Mouse (Mus musculus): Measurements from ENCODE around the gene Sh3d19.
"Not testable (repeated sequence)": the region's sequence is repeated elsewhere in the genome, so short reads cannot be mapped to it uniquely, and the experiment has no call there.

Gene Sh3d19

DNA sequence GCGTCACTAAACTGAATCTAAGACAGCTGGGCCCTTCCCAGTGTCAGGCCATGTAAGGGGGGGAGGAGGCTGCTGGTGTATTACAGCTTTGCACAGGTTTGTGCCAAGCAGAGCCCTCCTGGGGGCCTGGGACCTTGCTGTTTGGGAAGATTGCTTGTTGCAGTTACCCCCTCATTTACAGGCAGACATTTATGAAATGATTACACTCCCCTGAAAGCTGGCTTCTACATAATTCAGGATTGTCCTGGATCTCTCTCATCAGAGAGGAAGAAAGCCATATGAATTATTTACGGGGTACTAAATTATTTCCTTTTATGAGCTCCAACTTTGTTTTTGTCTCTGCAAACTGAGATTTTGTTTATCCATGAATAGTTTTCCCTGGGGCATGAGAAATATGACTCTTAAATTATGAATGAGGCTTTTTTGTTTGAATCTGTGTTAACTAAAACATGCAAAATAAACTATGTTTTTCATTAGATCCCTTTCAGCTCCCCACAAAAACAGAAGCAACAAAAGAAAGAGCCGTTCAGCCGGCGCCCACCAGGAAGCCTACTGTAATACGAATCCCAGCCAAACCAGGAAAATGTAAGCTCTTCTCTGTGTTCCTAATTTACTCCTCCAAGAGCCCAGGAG lies 122.4 kb downstream of the Sh3d19 start:
- DNase-seq (ENCODE audit: low spot score in 2 of 2), result no peak

DNA sequence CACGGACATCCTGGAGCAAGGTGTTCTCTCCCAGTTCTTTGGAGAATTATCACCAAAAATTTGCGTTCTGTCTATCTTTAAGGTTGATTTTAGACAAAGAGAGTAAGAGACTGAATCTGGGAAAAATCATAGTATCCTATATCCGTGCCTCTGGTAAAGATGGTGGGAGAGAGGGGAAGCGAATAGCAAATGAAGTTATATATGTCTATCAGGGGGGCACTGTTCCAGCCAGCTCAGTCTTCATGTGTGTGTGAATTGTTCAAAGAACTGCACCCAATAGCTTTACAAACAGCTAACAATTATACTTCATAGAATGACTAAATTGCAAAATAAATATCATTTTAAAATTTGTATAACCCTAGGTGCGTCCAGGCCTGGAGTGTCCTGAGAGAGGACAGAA lies 123.0 kb downstream of the Sh3d19 start:
- no peak for DNase-seq (ENCODE audit: low spot score in 2 of 2)

DNA sequence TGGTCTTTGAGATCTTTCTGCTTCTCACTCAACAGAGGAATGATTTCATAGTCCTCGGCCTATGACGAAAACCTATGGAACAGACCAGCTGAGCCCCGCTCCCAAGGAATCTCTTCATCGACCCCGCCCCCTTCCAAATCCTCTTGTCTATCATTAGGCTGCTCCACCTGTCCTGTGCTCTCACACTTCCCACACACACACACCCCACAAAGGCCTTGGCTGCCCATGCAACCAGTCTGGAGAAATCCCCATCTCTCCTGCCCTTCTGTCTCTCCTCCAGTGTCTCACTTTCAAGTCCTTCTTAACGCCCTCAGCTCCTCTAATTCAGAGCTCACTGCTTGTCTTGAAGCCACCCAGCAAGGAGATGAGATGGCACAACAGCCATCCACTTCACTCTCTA lies 131.0 kb downstream of the Sh3d19 start:
- no peak for DNase-seq (ENCODE audit: low spot score in 2 of 2)

DNA sequence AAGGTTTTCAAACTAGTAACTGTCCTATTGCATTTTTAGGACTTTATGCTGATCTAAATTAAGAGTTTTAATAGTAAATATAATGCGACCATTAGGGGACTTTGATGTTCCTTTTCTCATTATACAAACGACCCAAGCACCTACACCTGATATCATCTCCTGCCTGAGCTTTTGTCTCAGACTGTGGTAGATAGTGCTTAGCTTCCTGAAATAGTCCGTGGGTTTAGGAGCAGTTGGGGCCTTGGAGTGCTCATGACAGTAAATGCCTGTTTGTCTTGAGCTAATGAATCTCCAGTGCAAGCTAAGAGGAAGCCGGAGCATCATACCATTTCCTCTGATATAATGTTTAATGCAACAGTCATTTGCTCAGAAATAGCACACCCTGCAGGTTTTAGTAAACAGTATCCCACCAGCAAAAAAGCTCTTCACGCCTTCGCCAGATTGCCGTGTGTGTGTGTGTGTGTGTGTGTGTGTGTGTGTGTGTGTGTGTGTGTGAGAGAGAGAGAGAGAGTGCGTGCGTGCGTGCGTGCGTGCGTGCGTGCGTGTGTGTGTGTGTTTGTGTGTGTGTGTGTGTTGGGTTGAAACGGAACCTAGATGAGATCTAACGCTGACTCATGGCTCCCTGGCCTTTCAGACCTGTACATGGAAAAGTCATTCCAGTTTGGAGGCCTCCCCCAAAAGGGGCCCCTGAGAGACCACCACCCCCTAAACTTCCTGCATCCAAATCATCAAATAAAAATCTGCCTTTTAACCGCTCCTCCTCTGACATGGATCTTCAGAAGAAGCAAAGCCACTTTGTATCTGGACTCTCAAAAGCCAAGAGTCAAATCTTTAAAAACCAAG lies 132.8 kb downstream of the Sh3d19 start:
- no peak for DNase-seq (ENCODE audit: low spot score in 2 of 2)

DNA sequence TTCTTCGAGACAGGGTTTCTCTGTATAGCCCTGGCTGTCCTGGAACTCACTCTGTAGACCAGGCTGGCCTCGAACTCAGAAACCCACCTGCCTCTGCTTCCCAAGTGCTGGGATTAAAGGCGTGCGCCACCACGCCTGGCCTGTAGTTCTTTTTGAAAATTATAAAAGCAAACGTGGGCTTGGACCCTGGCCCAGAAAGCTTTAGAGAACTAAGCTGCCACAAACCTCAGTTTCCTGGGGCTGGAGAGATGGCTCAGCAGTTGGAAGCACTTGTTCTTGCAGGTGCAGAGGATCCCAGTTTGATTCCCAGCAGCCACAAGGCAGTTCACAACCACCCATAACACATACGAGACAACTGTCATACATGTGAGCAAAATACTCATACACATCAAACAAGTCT lies 133.5 kb downstream of the Sh3d19 start:
- DNase-seq (ENCODE audit: low spot score in 2 of 2), result not testable (repeated sequence)

DNA sequence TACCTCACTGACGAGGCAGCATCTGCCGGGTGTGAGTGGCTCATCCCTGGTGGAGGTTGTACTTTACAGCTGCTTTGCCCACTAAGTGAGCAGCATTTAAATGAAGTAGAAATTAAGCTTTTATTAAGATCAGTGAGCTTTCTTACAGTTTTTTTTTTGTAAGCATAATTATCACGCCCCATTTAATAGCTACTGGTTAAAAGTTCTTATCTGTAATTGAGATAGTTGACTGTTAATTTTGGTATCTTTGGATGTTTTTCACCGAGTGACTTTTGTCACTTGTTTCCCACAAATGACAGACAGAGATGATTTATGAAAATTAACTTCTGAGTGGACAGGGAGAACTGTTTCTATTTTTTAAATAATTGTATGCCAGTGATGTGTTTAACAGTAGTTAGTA lies 134.0 kb downstream of the Sh3d19 start:
- no peak for DNase-seq (ENCODE audit: low spot score in 2 of 2)

DNA sequence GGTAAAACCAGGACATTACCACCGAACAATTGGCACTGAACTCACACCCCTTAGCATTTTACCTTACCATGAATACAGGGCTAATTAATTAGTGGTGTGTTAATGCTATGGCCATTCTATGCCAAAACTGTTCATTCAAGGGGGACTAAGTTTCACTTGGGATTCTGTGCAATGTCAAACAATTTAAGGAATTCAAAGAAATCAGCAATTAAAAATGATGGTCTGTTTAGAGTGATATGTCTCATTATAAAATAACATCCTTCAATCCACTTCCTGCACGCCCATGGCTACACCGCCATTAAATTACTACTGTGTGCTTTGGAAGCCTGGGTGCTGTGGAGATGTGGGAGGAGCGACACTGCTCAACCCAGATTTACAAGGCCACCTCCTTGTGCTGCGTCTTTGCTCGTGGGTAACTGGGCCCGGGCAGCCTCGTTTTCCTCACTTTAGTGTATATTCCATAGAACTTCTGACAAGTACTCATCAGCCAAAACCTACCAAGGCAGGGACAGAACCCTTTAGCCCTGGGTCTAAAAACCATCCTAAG lies 135.2 kb downstream of the Sh3d19 start:
- no peak for DNase-seq (ENCODE audit: low spot score in 2 of 2)

DNA sequence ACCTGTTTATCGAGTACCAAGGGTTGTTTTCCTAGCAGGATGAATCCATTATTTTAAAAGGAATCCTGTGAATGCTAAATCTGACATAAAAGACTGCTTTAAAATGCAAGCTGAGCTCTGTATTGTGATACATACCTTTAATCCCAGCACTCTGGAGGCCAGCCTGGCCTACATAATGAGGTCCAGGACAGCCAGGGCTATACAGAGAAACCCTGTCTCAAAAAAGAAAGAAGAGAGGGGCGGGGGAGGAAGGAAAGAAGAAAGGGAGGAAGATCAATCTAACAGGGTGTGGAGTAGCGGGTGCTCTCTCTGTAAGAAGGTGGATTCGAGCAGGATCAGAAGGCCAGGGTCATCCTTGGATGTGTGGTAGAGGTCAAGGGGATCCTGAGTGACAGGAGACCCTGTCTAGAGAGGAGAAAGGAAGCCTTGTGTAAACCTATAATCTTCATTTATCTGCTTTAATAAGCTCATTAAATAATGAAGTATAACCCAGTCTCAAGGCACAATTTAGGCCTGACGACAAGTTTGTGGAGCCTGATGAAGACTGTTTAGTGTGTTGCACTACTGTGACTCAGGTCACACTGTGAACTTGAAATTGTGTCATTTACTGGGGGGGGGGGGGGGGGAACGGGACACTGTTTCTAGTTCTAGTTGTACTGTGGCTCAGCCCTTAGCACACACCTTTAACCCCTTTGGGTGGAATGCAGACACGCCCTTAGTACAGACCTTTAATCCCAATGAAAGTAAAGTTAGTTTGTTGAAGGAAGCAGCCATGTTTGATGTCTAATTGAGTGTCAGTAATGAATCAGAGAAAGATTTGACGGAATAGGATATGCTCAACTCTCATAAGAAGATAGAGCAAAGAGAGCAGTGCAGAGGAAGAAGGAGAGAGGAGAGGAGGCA lies 137.0 kb downstream of the Sh3d19 start:
- DNase-seq (ENCODE audit: low spot score in 2 of 2), result no peak

DNA sequence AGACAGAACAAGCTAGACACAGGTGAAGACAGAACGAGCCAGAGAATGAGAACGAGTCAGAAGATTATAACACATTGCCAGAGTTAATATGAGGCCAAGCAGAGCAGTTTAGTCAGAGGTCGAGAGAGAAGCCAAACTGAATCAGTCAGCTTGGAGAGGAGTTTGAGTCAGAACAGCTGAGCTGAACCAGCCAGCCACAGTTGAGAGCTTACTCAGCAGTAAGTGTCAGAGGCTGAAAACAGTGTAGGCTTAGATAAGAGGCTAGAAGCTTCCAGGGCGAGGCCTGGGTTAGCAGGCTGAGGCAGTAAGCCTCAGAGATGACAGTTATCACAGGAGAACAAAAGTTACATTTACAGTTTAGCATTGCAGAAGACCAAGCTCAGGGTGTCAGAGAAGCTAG lies 137.7 kb downstream of the Sh3d19 start:
- DNase-seq (ENCODE audit: low spot score in 2 of 2), result no peak

DNA sequence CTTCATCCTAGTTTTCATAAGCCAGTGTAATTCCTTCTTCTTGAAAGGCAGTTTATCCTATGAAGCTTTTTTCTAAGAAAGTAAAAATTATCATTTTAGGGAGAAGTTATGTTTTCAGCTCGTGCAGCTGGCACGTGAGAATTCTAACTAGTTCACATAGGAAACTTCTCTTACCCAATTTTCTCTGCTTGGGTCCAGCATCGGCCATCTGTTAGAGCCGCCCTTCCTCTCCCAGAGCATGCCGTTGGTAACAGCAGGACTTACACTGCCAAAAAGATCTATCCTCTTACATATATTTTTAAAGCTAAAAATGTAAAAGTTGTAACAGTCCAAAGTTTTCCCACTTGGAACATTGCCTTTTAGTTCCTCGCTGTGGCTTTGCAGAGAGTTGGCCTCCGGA lies 138.2 kb downstream of the Sh3d19 start:
- no peak for DNase-seq (ENCODE audit: low spot score in 2 of 2)

DNA sequence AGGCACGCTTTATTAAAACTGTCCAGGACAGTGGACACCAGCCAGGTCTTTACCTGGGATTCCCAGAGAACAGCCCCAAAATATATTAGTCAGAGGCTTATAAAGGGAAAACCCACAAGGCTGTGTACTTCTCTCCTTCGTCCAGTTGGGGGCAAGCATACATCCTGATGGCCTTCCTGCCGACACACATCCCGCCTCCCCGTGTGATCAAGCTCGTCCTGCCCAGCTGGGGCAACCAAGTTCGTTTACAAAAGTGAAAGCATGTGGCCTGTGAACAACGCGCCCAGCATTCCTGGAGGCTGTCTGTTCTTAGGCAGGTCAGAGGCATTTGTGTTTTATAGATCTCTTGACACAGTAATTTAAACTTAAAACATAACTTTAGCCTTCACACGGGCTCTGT lies 139.2 kb downstream of the Sh3d19 start:
- no peak for DNase-seq (ENCODE audit: low spot score in 2 of 2)

DNA sequence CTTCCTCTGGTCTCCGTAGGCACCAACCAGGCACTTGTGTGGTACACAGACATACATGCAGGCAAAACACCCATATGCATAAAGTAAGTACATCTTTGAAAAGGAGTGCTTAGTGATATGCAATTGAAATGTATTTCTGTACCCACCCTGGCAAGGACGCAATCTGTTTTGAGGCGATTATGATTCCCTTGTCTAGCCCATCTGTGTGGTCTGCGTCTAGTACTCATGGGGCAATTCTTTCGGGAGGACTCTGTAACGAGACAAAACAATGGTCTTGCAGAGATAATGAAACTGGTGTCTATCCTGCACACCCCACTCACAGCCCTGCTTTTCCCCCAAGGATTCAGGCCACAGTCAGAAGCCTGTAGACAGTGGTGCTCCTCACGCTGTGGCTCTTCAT lies 141.9 kb downstream of the Sh3d19 start:
- DNase-seq (ENCODE audit: low spot score in 2 of 2), result no peak

DNA sequence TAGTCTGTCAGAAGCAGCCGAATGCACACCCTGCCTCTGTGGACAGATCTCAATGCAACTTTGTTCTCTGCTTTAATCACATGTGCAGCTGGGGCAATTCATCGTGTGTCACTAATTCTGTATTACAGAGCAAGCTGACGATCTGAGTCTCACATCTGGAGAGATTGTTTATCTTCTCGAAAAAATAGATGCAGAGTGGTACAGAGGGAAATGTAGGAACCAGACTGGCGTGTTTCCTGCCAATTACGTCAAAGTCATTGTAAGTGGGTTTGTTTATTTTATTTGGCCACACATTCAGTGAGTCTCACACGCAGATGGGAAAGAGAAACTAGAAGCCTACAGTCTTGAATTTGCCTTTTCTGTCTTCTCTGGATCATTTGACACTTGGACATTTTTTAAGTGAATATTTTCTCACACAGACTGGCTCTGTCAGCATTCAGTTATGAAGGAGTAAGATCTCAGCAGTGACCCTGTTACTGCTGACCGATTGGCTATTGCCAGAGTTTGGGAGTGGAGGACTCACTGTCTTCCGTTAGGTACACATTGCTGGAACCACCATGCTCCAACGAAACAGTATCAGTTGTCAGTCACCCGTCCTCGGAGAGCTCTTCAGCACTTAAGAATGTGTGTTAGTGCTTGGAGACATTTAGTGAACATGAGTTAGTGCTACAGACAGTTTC lies 143.9 kb downstream of the Sh3d19 start:
- peak; percentile 17 to 33 for DNase-seq (ENCODE audit: low spot score in 2 of 2)

DNA sequence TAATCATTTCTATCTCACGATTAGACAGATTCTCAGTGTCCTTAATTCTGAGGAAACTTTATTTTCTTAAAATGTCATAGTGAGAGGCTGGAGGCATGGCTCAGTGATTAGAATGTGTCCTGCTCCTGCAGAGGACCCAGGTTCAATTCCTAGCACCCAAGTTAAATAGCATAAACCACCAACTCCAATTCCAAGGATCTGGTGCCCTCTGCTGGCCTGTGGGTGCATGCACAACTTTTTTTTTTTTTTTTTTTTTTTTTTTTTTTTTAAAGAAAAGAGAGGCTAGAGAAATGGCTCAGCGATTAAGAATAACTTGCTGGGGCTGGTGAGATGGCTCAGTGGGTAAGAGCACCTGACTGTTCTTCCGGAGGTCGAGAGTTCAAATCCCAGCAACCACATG lies 146.0 kb downstream of the Sh3d19 start:
- DNase-seq (ENCODE audit: low spot score in 2 of 2), result no peak

DNA sequence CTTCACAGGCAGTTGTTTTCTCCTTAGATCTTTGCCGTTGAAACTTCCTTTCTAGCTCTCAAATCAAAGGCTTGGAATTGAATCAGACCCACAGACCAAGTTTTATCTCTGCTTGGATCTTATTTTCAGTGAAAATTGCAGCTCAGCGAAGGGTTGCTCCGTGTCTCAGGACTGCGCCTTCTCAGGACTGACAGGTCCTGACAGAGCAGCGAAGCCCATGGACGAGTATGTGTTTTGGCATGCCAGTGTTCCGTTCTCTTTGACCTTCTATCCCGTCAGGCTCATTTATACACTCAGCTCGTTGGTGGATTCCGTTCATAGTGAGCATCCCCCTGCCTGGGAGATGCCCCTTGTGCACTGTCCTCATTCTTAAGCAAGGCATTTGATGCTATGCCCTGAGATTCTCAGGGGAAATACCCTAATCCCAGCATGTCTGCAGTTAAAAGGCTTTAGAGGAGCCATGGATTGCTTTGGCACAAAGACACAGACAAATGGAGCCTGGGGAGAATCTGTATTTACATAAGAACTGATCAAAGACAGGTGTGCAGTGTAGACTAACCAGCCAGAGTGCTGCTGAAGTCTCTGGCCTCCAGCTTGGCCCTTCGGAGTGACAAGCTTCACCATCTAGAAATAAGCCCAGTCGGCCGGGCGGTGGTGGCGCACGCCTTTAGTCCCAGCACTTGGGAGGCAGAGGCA lies 148.5 kb downstream of the Sh3d19 start:
- DNase-seq (ENCODE audit: low spot score in 2 of 2), result no peak

DNA sequence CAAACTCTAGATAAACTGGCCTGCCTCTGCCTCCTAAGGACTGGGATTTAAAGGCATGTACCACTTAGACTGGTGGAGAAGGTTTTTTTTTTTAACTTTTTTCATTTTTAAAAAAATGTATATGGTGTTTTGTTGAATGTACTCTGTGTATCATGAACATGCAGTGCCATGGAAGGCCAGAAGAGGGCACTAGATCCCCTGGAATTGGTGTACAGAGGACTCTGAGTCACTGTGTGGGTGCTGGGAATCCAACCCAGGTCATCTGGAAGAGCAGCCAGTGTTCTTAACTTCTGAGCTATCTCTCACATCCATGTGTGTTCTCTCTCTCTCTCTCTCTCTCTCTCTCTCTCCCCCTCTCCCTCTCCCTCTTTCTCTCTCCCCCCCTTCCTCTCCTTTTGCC lies 151.2 kb downstream of the Sh3d19 start:
- DNase-seq (ENCODE audit: low spot score in 2 of 2), result no peak

DNA sequence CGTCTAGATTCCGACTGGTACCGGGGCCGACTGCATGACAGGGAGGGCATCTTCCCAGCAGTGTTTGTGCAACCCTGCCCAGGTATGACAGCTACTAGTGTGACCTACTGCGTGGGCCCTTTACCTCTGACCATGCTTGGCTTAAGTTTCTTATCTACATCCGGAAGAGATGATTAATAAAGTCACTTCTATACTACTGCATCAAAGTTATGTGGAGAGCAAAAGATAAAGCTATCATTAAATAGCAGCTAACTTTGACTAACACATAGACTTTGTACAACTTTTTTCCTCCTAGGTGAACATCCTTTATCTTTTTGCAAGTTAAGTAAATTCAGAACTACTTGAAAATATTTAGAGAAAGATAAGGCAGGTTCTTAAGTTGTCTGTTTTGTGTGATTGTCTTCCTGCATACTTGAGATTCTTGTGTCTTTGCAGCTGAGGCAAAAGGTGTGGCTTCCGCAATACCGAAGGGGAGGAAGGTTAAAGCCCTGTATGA lies 152.4 kb downstream of the Sh3d19 start:
- no peak for DNase-seq (ENCODE audit: low spot score in 2 of 2)

DNA sequence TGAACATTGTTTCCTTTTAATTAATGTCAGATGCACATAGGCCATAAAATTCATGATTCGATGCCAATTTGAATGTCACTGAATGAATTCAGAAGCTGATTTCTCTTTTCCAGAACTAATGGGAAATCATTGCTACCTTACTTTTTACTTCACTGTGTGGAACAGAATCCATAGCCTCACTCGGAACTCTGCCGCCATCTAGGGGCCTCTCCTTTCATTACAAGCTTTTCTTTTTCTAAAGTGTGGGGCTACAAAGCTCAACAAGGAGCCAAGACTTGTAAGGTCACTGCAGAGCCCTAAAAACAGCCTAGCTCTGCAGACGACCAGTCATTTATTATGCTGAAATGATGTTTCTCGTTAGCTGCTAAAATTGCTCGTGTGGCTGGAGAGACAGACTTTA lies 158.8 kb downstream of the Sh3d19 start:
- DNase-seq (ENCODE audit: low spot score in 2 of 2), result peak; percentile 79 to 91

DNA sequence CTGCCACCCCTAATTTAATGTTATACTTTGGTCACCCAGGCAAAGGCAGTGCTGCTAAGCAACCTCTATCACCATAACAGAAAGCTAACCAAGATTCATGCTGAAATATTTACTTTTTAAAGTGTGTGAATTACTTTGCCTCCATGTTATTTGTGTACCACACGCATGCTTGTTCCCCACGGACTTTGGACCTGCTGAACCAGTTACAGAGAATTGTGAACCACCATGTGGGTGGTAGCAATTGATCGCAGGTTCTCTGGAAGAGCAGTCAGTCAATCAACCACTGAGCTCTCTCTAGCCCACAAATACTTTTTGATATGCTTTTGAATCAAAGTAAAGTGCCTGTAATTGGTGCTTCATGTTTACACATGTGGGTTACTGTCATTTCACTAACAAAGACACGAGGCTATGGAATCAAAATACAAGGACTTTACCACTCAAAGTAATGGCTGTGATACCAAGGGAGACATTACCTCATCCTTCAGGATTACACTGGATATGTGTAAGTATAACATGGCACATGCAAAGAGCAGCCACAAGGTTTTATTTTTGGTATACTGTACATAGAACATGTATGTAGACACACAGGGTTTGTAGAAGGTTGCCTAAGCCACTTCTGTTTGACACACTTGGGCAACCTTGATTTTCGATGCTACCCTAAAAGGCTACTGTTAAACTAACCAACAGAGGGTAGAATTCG lies 164.2 kb downstream of the Sh3d19 start:
- no peak for DNase-seq (ENCODE audit: low spot score in 2 of 2)

DNA sequence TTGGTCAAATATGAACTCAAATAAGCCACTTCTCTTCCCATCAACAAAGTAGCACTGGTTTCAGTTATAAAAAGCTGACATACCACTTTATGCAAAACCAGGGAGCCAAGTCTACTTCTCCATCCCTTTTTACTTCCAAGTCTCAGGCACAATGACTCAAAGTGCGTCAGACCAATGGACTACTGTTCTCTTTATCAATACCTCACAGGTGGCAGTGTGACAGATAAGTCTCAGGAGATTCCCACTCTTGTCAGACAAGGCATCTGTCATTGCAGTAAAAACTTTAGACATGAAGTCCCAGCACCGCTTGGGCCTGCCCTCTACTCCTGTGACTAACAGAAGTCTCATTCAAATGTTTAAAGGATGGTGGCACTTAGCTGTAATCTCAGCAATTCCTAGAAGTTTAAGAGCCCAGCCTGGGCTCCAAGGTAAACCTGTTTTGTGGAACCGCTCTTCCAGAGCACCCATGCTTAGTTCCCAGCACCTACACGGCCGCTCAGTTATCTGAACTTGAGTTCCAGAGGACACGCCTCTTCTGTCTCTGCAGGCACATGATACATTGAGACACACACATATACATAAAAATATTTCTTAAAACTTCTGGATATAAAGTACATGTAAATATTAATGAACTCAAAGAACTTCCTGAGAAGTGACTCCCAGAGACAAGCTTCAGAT lies 165.1 kb downstream of the Sh3d19 start:
- DNase-seq (ENCODE audit: low spot score in 2 of 2), result no peak

Data from right cerebral cortex, adult 2 months (tissue).